8 mouse cellular contexts compared by ENCODE assay signal in genomic region chr11:28365929-28366244, GRCm38 (mm10). TPM values are rescaled to one million over a fixed set of nuclear protein-coding genes. Genes with fewer than 3 reads are reported as not detected.
A peak's percentile ranks its signal among the peaks of the same experiment; 100 is the strongest.
DNase-seq lines count a peak whose midpoint lies in the region; ATAC-seq and TF ChIP-seq lines count a peak whose summit lies in the region.

No protein-coding gene starts in this region.

- H3K4me3 ChIP-seq in heart, embryonic 14.5 days (ENCODE audit: control insufficient read depth in 1 of 2, insufficient read depth in 1 of 2, low read depth in 1 of 2, low read length in 2 of 2), result peak overlapping the region; percentile 42 to 47; a peak in 3 of 4 replicates
- no peak overlapping the region for H3K4me3 ChIP-seq in heart, adult 2 months
- peak overlapping the region; percentile 50; the same call in 1 of the 2 replicates for H3K4me3 ChIP-seq in cortical plate, adult 2 months (ENCODE audit: insufficient read depth, low read length)
- 0 out of 2 replicates have a peak overlapping the region, but pooled peaks have one; percentile 30 for H3K4me3 ChIP-seq in hindbrain, embryonic 12.5 days
- peak overlapping the region; percentile 27; the same call in 1 of the 2 replicates for H3K4me3 ChIP-seq in liver, embryonic 16.5 days (ENCODE audit: low read depth, low read length)

- peak overlapping the region; percentile 70 for H3K4me2 ChIP-seq in heart, embryonic 14.5 days (ENCODE audit: low read length)
- H3K4me2 ChIP-seq in hindbrain, embryonic 12.5 days (replicated peaks), result peak overlapping the region; percentile 52
- H3K4me2 ChIP-seq in liver, embryonic 16.5 days (ENCODE audit: low read depth, low read length), result peak overlapping the region; percentile 57

- no peaks in the 10 kb centered on the region for H3K27me3 ChIP-seq in heart, embryonic 14.5 days (ENCODE audit: control insufficient read depth, insufficient read depth, low read length)
- H3K27me3 ChIP-seq in heart, adult 2 months (ENCODE audit: control insufficient read depth, insufficient read depth, low read length), result no peaks in the 10 kb centered on the region
- 0 out of 2 replicates have a peak, but pooled peaks cover 4% of the 10 kb centered on the region for H3K27me3 ChIP-seq in hindbrain, embryonic 12.5 days
- H3K27me3 ChIP-seq in liver, embryonic 16.5 days (ENCODE audit: control insufficient read depth, insufficient read depth, low read depth, low read length), result no peaks in the 10 kb centered on the region

- WGBS in heart, embryonic 14.5 days, result 39% methylated on average over 2 of the region's 2 CpGs
- WGBS in heart, adult 2 months, result 59% methylated on average over 2 of the region's 2 CpGs
- WGBS in hindbrain, embryonic 12.5 days, result 63% methylated on average over 2 of the region's 2 CpGs
- WGBS in liver, embryonic 16.5 days (ENCODE audit: insufficient replicate concordance), result 42% methylated on average over 2 of the region's 2 CpGs

- H3K9me3 ChIP-seq in heart, embryonic 14.5 days (ENCODE audit: control insufficient read depth, low read length), result no peaks in the 10 kb centered on the region
- no peaks in the 10 kb centered on the region for H3K9me3 ChIP-seq in hindbrain, embryonic 12.5 days (replicated peaks)
- H3K9me3 ChIP-seq in liver, embryonic 16.5 days (replicated peaks; ENCODE audit: control insufficient read depth, low read length), result no peaks in the 10 kb centered on the region

- peaks cover 0 to 3% of the 10 kb centered on the region in 2 experiments; a peak in 1 of 4 replicates for H3K4me1 ChIP-seq in heart, embryonic 14.5 days (ENCODE audit: control insufficient read depth in 2 of 2, insufficient read depth in 2 of 2, low read length in 2 of 2)
- H3K4me1 ChIP-seq in heart, adult 2 months (ENCODE audit: control insufficient read depth, insufficient read depth, low read length), result no peaks in the 10 kb centered on the region
- H3K4me1 ChIP-seq in cortical plate, adult 2 months (ENCODE audit: control insufficient read depth, insufficient read depth, low read length), result no peaks in the 10 kb centered on the region
- peaks cover 9% of the 10 kb centered on the region; the same call in 1 of the 2 replicates for H3K4me1 ChIP-seq in hindbrain, embryonic 12.5 days
- H3K4me1 ChIP-seq in liver, embryonic 16.5 days (ENCODE audit: control insufficient read depth, low read depth, low read length), result no peaks in the 10 kb centered on the region

- intact Hi-C loops in heart, adult 2 months (cut with DNase I), result no loop called here

- peak overlapping the region; percentile 70 for H3K9ac ChIP-seq in heart, embryonic 14.5 days (ENCODE audit: low read length)
- H3K9ac ChIP-seq in heart, adult 2 months (ENCODE audit: low read depth, low read length), result no peak overlapping the region
- H3K9ac ChIP-seq in hindbrain, embryonic 12.5 days, result no peak overlapping the region
- H3K9ac ChIP-seq in liver, embryonic 16.5 days (ENCODE audit: low read depth, low read length), result no peak overlapping the region

- TF ChIP-seq CTCF in heart, adult 2 months (IDR thresholded peaks at IDR 0.05), result no peak
- no peak for TF ChIP-seq CTCF in cortical plate, adult 2 months (IDR thresholded peaks at IDR 0.05; ENCODE audit: extremely low read depth, insufficient read depth, low read length)

- no peaks in the 10 kb centered on the region for H3K79me2 ChIP-seq in heart, adult 2 months (replicated peaks; ENCODE audit: control insufficient read depth, insufficient read depth, low read length)

- H3K27ac ChIP-seq in heart, embryonic 14.5 days (replicated peaks in 1 of 2; ENCODE audit: control insufficient read depth in 1 of 2, insufficient read depth in 1 of 2, low read depth in 2 of 2, low read length in 2 of 2), result no peak overlapping the region
- H3K27ac ChIP-seq in heart, adult 2 months, result no peak overlapping the region
- H3K27ac ChIP-seq in cortical plate, adult 2 months (ENCODE audit: insufficient read depth, low read length), result no peak overlapping the region
- H3K27ac ChIP-seq in hindbrain, embryonic 12.5 days, result peak overlapping the region; percentile 62; the same call in 1 of the 2 replicates
- no peak overlapping the region for H3K27ac ChIP-seq in liver, embryonic 16.5 days (ENCODE audit: low read length)

- ATAC-seq in heart, embryonic 14.5 days (ENCODE audit: insufficient number of reproducible peaks, insufficient read depth, low FRiP score, low read depth), result no peak
- peak; percentile 51 for ATAC-seq in hindbrain, embryonic 12.5 days (ENCODE audit: low FRiP score)
- no peak for ATAC-seq in liver, embryonic 16.5 days (ENCODE audit: low read depth)

- no peaks in the 10 kb centered on the region for H3K36me3 ChIP-seq in heart, embryonic 14.5 days (ENCODE audit: control insufficient read depth, insufficient read depth, low read length)
- no peaks in the 10 kb centered on the region for H3K36me3 ChIP-seq in heart, adult 2 months (ENCODE audit: control insufficient read depth, insufficient read depth, low read length)
- H3K36me3 ChIP-seq in hindbrain, embryonic 12.5 days, result no peaks in the 10 kb centered on the region
- no peaks in the 10 kb centered on the region for H3K36me3 ChIP-seq in liver, embryonic 16.5 days (ENCODE audit: control insufficient read depth, insufficient read depth)

- no peak for DNase-seq in heart, adult 2 months
- DNase-seq in cerebellum, adult 18-20 months, result no peak
- DNase-seq in adrenal gland, postnatal 4 days (ENCODE audit: low spot score in 2 of 2), result no peak
- DNase-seq in natural killer cell, adult 2 months (ENCODE audit: low spot score in 2 of 2), result no peak

- TF ChIP-seq POLR2A in heart, adult 2 months (IDR thresholded peaks at IDR 0.05; ENCODE audit: insufficient read depth, low read depth, low read length), result no peak
- TF ChIP-seq POLR2A in cortical plate, adult 2 months (IDR thresholded peaks at IDR 0.05; ENCODE audit: extremely low read depth, insufficient read depth, low read length), result no peak

- no peak for TF ChIP-seq EP300 in heart, adult 2 months (IDR thresholded peaks at IDR 0.05; ENCODE audit: insufficient read depth, low read depth, low read length)

RNA-seq across cellular contexts. Expression of gene Gm6685, which starts 26.2 kb away (rescaled TPM):
- not detected in 2 replicates for polyA plus RNA-seq in heart, embryonic 14.5 days (2014; fragmentation: Nextera tagmentation; extraction: Ambion mirVana)
- total RNA-seq in heart, adult 2 months (2021), result 1 to 10 TPM; 4.0 to 5.1 TPM
- 0.57 and 2.1 TPM in 2 replicates for polyA plus RNA-seq in heart, adult 2 months (2012; rRNA removed)
- polyA plus RNA-seq in cortical plate, adult 2 months (2012; rRNA removed), result 0.23 and 0.29 TPM in 2 replicates
- 0.39 TPM in 1 of 2 replicates, not detected in the other for polyA plus RNA-seq in hindbrain, embryonic 12.5 days (2016; fragmentation: Nextera tagmentation; extraction: Ambion mirVana)
- not detected in 2 replicates for polyA plus RNA-seq in liver, embryonic 16.5 days (2015; fragmentation: Nextera tagmentation; extraction: Ambion mirVana)
- total RNA-seq in adrenal gland, postnatal 4 days (2021), result 1 to 10 TPM; 6.5 to 7.8 TPM
